Mouse (Mus musculus) spleen, postnatal 4 days (tissue): ENCODE results near the gene E2f4.

Experiments
- DNase-seq, 2 experiments: peaks; one replicate each; pipeline ENCODE4 v3.0.0; 2022; ENCODE audit warnings: low spot score in 2 of 2

E2f4 gene

GRCm38 (mm10) chr8:105297511-105298192 lies at the start of gene E2f4:
E2f4 (plus strand) TSS chr8:105297663.
- DNase-seq = peak; percentile 92 to 96

DNA sequence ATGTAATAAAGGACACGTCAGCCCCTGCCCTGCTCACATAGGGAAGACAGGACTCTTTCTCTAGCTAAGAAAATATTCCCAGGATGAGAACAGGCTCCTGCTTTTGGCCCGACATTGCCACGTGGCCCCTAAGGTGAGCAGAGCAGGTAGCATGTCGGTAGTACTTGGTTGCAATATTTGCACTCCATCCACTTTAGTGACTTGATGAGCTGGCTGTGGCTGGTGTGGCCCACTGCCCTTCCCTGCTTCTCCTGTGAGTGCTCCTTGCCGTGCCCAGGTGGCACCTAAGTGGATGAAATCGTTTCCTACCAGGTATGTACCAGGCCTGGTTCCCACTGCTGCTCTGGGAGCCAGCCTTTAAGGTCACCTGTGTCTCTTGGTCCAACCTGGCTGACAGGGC lies 45.5 kb upstream of the E2f4 start:
- no peak for DNase-seq

- no peak for DNase-seq
These were observed 44.6 kb upstream of the E2f4 start for GRCm38 (mm10) chr8:105252680-105253537.

DNA sequence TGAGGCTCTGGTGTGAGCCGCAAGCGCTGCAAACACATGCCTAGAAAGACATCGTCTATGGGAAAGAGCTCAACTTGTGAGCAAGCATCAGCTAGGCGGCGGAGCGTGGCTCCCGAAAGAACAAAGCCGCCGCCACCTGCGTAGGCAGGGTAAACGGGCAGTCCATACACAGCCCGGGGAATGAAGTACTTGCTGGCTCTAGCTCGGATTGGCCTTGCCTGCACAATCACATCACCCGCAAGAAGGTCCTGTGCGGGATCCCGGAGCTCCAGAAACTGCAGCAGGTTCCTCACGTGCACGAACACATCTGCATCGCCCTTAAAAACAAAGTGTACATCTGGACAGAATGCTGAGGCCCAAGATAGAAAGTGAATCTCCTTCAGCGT lies 43.7 kb upstream of the E2f4 start:
- peak in 1 of 2 experiments; percentile 63 for DNase-seq

GRCm38 (mm10) chr8:105254152-105254965 lies 43.1 kb upstream of the E2f4 start:
- DNase-seq = peak; percentile 90 to 97

GRCm38 (mm10) chr8:105254966-105255350 lies 42.5 kb upstream of the E2f4 start, which contains the start of gene B3gnt9:
B3gnt9 (minus strand) TSS chr8:105255153.
- peak; percentile 70 to 81 for DNase-seq

GRCm38 (mm10) chr8:105257318-105258114 lies 39.9 kb upstream of the E2f4 start:
- no peak for DNase-seq

- DNase-seq = peak in 1 of 2 experiments; percentile 69
These were observed 38.3 kb upstream of the E2f4 start for GRCm38 (mm10) chr8:105258911-105259720.

DNA sequence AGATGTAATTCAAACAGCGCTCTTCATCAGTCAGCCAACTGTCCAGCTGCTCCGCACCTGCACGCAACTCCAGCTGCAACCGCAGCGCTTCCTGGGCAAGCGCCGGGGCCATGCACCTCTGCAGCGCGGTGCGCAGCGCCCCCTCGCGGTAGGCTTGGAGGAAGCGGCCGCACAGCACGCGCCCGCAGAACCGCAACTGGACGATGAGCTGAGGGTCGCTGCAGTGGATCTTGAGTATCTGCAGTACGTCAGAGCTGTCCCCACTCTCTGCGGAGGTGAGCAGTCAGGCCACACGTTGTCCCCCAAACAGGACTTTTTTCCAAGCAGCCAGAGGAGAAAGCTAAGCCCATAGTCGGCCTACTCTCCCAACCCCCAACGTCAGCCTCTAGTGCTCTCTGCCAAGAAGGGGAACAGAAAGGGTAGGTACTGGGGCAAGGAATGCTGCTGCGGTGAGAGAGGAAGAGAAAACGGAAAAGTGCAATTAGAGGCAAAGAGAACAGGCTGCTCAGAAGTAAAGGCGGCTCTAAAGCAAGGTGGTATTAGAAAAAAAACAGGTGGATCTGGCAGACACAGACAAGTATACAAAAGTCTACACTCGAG lies 37.6 kb upstream of the E2f4 start:
- peak; percentile 77 to 95 for DNase-seq

- no peak for DNase-seq
These were observed 36.9 kb upstream of the E2f4 start for GRCm38 (mm10) chr8:105260371-105261099.

GRCm38 (mm10) chr8:105261326-105261980 lies 36.0 kb upstream of the E2f4 start:
- DNase-seq = no peak

GRCm38 (mm10) chr8:105263244-105263912 lies 34.1 kb upstream of the E2f4 start:
- DNase-seq = no peak

DNA sequence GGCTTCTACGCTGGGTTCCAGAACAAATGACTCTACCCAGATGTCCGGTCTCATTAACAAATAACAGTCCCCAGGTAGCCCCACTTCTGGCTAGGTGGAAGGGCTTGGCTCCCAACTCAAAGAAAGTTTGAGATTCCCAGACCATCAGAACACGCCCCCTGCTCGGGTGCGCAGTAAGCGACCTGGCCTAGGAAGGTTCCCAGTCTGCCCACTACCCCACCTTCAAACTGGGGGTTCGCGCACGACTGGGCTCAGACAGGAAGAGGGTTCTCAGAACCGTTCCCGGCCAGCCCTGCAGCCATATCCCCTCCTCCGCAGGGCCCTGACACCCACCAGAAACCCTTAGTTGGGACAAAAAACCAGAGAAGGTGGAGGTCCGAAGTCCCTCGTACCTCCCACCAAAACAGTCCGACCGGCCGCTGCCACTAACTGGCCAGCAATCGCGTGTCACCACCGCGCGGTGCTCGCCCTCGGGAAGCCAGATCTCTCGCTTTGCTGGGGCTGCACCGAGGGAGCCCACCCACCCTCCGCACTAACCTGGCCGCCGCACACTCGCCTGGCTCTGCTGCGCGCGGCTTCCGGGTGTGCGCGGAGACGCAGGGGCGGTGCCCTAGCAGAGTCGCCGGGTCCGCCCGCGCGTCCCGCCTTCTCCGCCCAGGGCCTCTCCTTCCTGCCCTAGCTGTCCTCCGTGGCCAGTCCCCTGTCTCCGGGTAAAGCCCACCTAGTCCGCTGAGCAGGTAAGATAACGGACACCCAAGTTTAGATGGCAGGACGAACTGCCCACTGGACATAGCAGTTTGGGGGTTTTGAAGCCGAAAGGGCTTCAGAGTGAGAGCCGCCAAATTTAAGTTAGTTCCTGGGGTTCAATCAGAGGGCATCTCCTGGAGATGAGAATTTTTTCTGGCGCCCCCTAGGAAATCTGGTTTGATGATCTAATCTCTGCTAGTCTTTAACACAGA lies 33.2 kb upstream of the E2f4 start, which contains the start of the genes Tradd and Fbxl8:
Tradd (minus strand) TSS at position 586 of the 959 bp plus-strand sequence.
Fbxl8 (plus strand) TSS at position 625 of the 959 bp plus-strand sequence.
- peak; percentile 74 to 89 for DNase-seq

GRCm38 (mm10) chr8:105265128-105265527 lies 32.3 kb upstream of the E2f4 start:
- DNase-seq = peak; percentile 34 to 68

- peak; percentile 42 to 70 for DNase-seq
These were observed 30.7 kb upstream of the E2f4 start for GRCm38 (mm10) chr8:105266775-105267174.

DNA sequence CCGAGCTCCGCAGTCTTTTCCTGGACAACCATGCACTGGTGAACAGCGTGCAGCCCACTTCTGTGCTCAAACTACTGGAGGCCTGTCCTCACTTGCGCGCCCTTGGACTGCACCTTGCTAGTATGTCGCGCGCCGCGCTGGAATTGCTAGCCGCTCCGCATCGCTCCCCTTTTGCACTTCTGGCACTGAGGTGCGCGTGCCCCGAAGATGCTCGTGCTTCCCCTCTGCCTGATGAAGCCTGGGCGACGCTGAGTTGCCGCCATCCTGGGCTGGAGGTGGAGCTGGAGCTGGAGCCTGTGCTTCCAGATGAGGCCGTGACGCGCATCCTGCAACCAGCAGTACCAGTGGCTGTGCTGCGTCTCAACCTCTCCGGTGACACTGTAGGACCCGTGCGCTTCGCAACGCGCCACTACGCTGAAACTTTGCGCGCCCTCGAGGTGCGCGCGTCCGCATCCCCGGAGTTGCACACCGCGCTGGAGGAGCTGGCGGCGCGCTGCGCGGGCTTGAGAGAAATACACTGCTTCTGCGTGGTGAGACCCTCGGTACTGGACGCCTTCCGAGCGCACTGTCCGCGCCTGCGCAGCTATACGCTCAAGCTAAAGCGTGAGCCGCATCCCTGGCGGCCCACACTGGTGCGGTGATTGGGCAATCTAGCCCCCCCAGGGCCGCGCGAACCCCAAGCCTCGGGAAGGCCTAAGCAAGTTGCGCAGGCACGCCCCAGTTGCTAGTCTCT lies 29.0 kb upstream of the E2f4 start:
- peak in 1 of 2 experiments; percentile 64 for DNase-seq
